In the genomic region with DNA sequence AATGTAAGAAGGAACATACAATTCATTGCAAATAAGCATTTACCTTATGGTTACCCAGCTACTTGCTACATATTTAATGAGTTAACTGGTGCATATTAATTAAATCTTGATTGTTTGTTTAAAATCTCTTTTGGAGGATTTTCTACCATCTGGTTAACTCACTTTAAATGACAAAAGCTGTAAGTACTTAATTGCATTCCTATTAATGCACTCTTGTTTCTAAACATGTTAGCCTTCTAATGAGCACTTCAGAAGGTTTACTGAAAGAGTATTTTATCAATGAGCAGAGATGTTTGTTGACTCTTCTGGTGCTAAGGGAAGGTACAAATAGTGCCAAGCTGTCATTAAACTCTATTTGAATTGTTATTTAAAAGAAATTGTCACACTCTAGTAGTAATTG, we compare ENCODE assay signal across 20 mouse cellular contexts.
DNase-seq lines count a peak whose midpoint lies in the region; ATAC-seq and TF ChIP-seq lines count a peak whose summit lies in the region.
"Had no signal": no experiment of that assay in that cellular context is flagged by ENCODE, and none has a peak within 500 bp of the region (broad histone marks: within the 10 kb centered on the region; RNA-seq: fewer than 3 reads in every experiment).

No protein-coding gene starts in this region.

- no peaks in the 10 kb centered on the region for H3K9me3 ChIP-seq in forebrain, embryonic 14.5 days (replicated peaks; ENCODE audit: control insufficient read depth, low read length)
- no peaks in the 10 kb centered on the region for H3K9me3 ChIP-seq in forebrain, postnatal 0 days (ENCODE audit: low read length)
- no peaks in the 10 kb centered on the region for H3K9me3 ChIP-seq in forebrain, embryonic 16.5 days (ENCODE audit: control insufficient read depth, low read length)
- H3K9me3 ChIP-seq in forebrain, embryonic 11.5 days (ENCODE audit: control insufficient read depth, low read length) = no peaks in the 10 kb centered on the region
- H3K9me3 ChIP-seq: embryonic facial prominence, embryonic 13.5 days; embryonic facial prominence, embryonic 15.5 days had no signal

- H3K27ac ChIP-seq in forebrain, embryonic 14.5 days (ENCODE audit: low read depth, low read length) = no peak overlapping the region
- H3K27ac ChIP-seq in forebrain, postnatal 0 days (ENCODE audit: low read depth, low read length) = no peak overlapping the region
- no peak overlapping the region for H3K27ac ChIP-seq in forebrain, embryonic 16.5 days (ENCODE audit: low read length)
- H3K27ac ChIP-seq in forebrain, embryonic 11.5 days (ENCODE audit: low read depth, low read length) = no peak overlapping the region
- H3K27ac ChIP-seq: embryonic facial prominence, embryonic 13.5 days; embryonic facial prominence, embryonic 15.5 days; gastrocnemius, adult 2 months had no signal

- H3K4me3 ChIP-seq in forebrain, embryonic 14.5 days (ENCODE audit: low read depth, low read length) = no peak overlapping the region
- no peak overlapping the region for H3K4me3 ChIP-seq in forebrain, postnatal 0 days (ENCODE audit: low read depth, low read length)
- no peak overlapping the region for H3K4me3 ChIP-seq in forebrain, embryonic 16.5 days (replicated peaks; ENCODE audit: low read length)
- no peak overlapping the region for H3K4me3 ChIP-seq in forebrain, embryonic 11.5 days (ENCODE audit: low read depth, low read length)
- H3K4me3 ChIP-seq: embryonic facial prominence, embryonic 13.5 days; embryonic facial prominence, embryonic 15.5 days; erythroblast, embryonic 14.5 days; gastrocnemius, adult 2 months had no signal

- peak; percentile 72 for DNase-seq in forebrain, embryonic 14.5 days (ENCODE audit: low spot score)
- no peak for DNase-seq in forebrain, postnatal 0 days
- DNase-seq in forebrain, embryonic 11.5 days (ENCODE audit: low spot score) = no peak
- DNase-seq in Muller cell, postnatal 12 days (ENCODE audit: inconsistent ontology term) = peak; percentile 9
- peak; percentile 61 for DNase-seq in brain, embryonic 14.5 days (ENCODE audit: low read depth)
- no peak for DNase-seq in MN1 (ENCODE audit: low spot score)
- DNase-seq: adrenal gland, adult 2 months; adrenal gland, postnatal 10 days; adrenal gland, postnatal 25 days; cerebellum, adult 11-12 months; cerebellum, adult 2 months; cerebellum, adult 9-10 months; cerebellum, postnatal 10 days; cerebellum, postnatal 25 days; embryo, embryonic 11 days; gastrocnemius, adult 2 months had no signal

- no peak overlapping the region for H3K4me2 ChIP-seq in forebrain, embryonic 14.5 days (ENCODE audit: low read length)
- H3K4me2 ChIP-seq in forebrain, postnatal 0 days (ENCODE audit: low read depth) = no peak overlapping the region
- H3K4me2 ChIP-seq in forebrain, embryonic 16.5 days (ENCODE audit: low read length) = no peak overlapping the region
- H3K4me2 ChIP-seq in forebrain, embryonic 11.5 days (ENCODE audit: low read depth, low read length, severe bottlenecking) = no peak overlapping the region
- H3K4me2 ChIP-seq: embryonic facial prominence, embryonic 13.5 days; embryonic facial prominence, embryonic 15.5 days had no signal

- H3K27me3 ChIP-seq in forebrain, embryonic 14.5 days (replicated peaks; ENCODE audit: control insufficient read depth, insufficient read depth, low read length) = no peaks in the 10 kb centered on the region
- no peaks in the 10 kb centered on the region for H3K27me3 ChIP-seq in forebrain, postnatal 0 days (ENCODE audit: insufficient read depth, low read length)
- peaks cover 2% of the 10 kb centered on the region; the same call in 1 of the 2 replicates for H3K27me3 ChIP-seq in forebrain, embryonic 16.5 days (replicated peaks; ENCODE audit: control insufficient read depth, insufficient read depth, low read length)
- no peaks in the 10 kb centered on the region for H3K27me3 ChIP-seq in forebrain, embryonic 11.5 days (ENCODE audit: control insufficient read depth, insufficient read depth, low read length)
- H3K27me3 ChIP-seq: embryonic facial prominence, embryonic 13.5 days; embryonic facial prominence, embryonic 15.5 days had no signal

- H3K36me3 ChIP-seq in forebrain, embryonic 14.5 days (ENCODE audit: control insufficient read depth, insufficient read depth, low read length) = no peaks in the 10 kb centered on the region
- no peaks in the 10 kb centered on the region for H3K36me3 ChIP-seq in forebrain, postnatal 0 days (ENCODE audit: insufficient read depth)
- H3K36me3 ChIP-seq in forebrain, embryonic 16.5 days (ENCODE audit: control insufficient read depth, insufficient read depth) = no peaks in the 10 kb centered on the region
- H3K36me3 ChIP-seq in forebrain, embryonic 11.5 days (ENCODE audit: control insufficient read depth, insufficient read depth, low read length) = no peaks in the 10 kb centered on the region
- H3K36me3 ChIP-seq: embryonic facial prominence, embryonic 13.5 days; embryonic facial prominence, embryonic 15.5 days had no signal

- ATAC-seq in forebrain, embryonic 14.5 days = peak; percentile 77
- no peak for ATAC-seq in forebrain, postnatal 0 days
- peak; percentile 68; the same call in 1 of the 2 replicates for ATAC-seq in forebrain, embryonic 16.5 days
- no peak for ATAC-seq in forebrain, embryonic 11.5 days (replicated peaks; ENCODE audit: low FRiP score)

- H3K4me1 ChIP-seq in forebrain, embryonic 14.5 days (ENCODE audit: control insufficient read depth, insufficient read depth, low read length) = no peaks in the 10 kb centered on the region
- H3K4me1 ChIP-seq in forebrain, postnatal 0 days (ENCODE audit: insufficient read depth) = no peaks in the 10 kb centered on the region
- H3K4me1 ChIP-seq in forebrain, embryonic 16.5 days (replicated peaks; ENCODE audit: control insufficient read depth, insufficient read depth, low read length) = no peaks in the 10 kb centered on the region
- H3K4me1 ChIP-seq in forebrain, embryonic 11.5 days (replicated peaks; ENCODE audit: control insufficient read depth, insufficient read depth, low read length) = no peaks in the 10 kb centered on the region
- H3K4me1 ChIP-seq: embryonic facial prominence, embryonic 13.5 days; embryonic facial prominence, embryonic 15.5 days had no signal

- no peak overlapping the region for H3K9ac ChIP-seq in forebrain, embryonic 14.5 days (ENCODE audit: low read length)
- no peak overlapping the region for H3K9ac ChIP-seq in forebrain, postnatal 0 days
- H3K9ac ChIP-seq in forebrain, embryonic 16.5 days (replicated peaks; ENCODE audit: low read depth, low read length) = no peak overlapping the region
- H3K9ac ChIP-seq in forebrain, embryonic 11.5 days (ENCODE audit: low read length) = no peak overlapping the region
- H3K9ac ChIP-seq: embryonic facial prominence, embryonic 13.5 days; embryonic facial prominence, embryonic 15.5 days had no signal

- TF ChIP-seq CTCF in forebrain, postnatal 0 days (IDR thresholded peaks at IDR 0.05; ENCODE audit: low read depth) = no peak
- no peak for TF ChIP-seq CTCF in brain, embryonic 14.5 days (IDR thresholded peaks at IDR 0.05; ENCODE audit: borderline replicate concordance, extremely low read depth, insufficient read depth, insufficient read length)

- no peak for TF ChIP-seq POLR2A in brain, embryonic 14.5 days (IDR thresholded peaks at IDR 0.05; ENCODE audit: borderline replicate concordance, extremely low read depth, insufficient read depth, insufficient read length, poor library complexity, severe bottlenecking)

Comparison
In these comparisons a context has a peak if more than half of its experiments do, and no peak if none do; other contexts are left out.
1. ATAC-seq: peak in forebrain, embryonic 14.5 days (single experiment) and forebrain, embryonic 16.5 days (single experiment); none in forebrain, postnatal 0 days (single experiment) and forebrain, embryonic 11.5 days (single experiment).
2. DNase-seq: peak in forebrain, embryonic 14.5 days (single experiment), Muller cell, postnatal 12 days (single experiment) and brain, embryonic 14.5 days (single experiment); none in forebrain, postnatal 0 days (single experiment), forebrain, embryonic 11.5 days (single experiment) and MN1 (single experiment).